Mouse (Mus musculus): ENCODE measurements around the gene Alg6.
A peak's percentile ranks its signal among the peaks of the same experiment; 100 is the strongest.

The Alg6 gene

GRCm38 (mm10) chr4:99714904-99715782, at the start of gene Alg6:
TSS of gene Alg6 (plus strand) at chr4:99715664.
- DNase-seq (ENCODE audit: extremely low spot score, low read depth, low spot score), result peak; percentile 70

DNA sequence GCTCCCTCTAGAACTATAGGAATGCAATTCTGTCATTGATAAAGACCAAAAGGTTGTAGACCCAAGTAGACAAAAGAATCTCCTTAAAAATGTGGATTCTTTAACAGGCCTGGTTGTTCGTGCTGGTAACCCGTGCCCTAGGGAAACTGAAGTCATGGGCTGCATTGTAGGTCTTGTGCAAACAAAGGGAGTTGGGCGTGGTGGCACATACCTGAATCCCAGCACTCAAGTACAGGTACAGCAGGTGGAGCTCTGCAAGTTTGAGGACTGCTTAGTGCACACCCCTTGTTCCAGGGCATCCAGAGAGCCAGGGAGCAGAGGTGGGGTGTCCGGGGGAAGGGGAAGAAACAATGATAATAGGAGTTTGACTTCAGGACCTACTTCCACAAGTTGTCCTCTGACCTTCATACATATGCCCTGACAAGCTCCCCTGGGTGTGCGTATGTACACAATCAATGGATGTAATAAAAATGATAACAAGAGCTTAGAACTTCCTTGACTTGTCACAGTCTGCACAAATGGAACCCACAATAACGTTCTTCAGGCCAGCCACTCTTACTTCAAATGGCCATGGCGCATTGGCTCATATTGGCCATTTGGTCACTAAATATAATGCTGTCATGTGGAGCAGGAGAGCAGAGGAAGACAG, 45.1 kb upstream of the Alg6 start:
- DNase-seq (ENCODE audit: extremely low spot score, low read depth, low spot score), result no peak

DNA sequence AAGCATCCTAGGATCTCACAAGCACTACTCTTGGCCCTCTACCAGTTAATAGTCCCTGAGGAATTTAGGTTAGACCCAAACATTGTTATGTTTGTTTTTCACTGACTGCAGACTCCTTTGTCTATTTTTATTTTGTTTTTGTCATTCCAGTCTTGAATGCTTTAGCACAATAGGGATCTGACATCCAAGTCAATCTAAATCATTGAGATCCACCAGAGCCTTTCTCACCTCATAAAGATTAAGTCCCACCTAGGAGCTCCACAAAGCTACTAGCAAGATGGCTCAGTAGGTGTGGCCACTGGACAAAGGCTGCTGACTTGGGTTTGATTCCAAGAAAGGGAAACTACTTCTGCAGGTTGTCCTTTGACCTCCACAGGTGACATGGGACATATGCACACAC, 40.3 kb upstream of the Alg6 start:
- no peak for DNase-seq (ENCODE audit: extremely low spot score, low read depth, low spot score)

DNA sequence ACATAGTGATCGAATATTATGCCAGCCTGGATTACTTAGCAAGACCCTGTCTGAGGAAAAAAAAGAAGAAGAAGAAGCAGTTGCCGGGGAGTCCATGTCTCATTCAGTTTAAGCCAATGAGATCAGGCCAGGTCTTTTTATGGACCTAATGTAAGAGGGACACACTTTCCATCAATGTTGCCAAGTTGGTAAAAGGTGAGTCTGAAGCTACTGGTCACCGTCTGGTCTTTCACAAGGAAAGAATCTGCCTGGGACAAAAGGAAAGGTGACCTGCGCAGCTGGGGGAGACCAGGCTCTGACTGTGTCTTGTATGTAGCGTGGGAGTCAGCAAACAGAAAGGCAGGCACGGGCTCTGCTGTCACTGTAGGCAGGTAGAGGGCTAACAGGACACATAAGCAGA, 31.5 kb upstream of the Alg6 start:
- DNase-seq (ENCODE audit: extremely low spot score, low read depth, low spot score), result no peak

- no peak for DNase-seq (ENCODE audit: extremely low spot score, low read depth, low spot score)
These were observed 29.2 kb upstream of the Alg6 start for GRCm38 (mm10) chr4:99686308-99686707.

GRCm38 (mm10) chr4:99712583-99713183, 2.8 kb upstream of the Alg6 start:
- DNase-seq (ENCODE audit: extremely low spot score, low read depth, low spot score), result no peak

- DNase-seq (ENCODE audit: extremely low spot score, low read depth, low spot score), result no peak
These were observed 1.5 kb upstream of the Alg6 start for GRCm38 (mm10) chr4:99713971-99714370.

- DNase-seq (ENCODE audit: extremely low spot score, low read depth, low spot score), result no peak
These were observed 436 bp downstream of the Alg6 start for GRCm38 (mm10) chr4:99715783-99716416.

DNA sequence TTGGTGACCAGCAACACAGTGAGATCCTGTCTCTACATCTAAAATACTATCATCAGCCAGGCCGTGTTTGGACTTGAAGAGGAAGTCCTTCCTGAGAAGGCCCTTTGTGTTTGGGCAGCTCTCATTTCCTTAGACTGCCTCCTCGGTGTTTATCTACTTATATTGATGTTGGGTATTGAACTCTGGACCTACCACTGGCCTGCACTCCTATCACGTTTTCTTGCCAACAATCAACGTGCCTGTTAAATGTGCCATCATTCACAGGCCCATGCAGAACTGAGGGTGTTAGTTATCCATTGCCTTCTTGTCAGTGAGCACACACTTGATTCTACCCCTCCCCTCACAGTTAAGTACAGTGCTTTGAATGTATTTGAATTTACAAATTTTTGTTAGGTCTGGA, 2.4 kb downstream of the Alg6 start:
- no peak for DNase-seq (ENCODE audit: extremely low spot score, low read depth, low spot score)

DNA sequence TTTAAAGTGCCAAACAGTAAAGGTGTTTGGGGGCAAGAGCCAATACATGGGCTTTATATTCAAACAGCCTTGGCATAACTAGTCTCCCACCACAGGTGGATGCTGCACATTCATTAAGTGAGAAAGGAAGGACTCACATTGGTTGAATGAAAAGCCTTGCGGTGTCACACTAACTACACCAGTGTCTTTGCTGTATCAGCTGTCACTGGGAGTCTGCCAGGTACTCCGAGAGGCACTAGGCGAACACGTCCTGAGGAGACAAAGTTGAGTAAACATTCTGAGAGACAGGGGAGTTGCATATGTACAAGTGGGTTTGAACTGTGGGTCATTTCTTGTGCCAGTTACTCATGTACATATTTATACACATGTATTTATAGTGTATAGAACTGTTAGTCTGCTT, 8.9 kb downstream of the Alg6 start:
- DNase-seq (ENCODE audit: extremely low spot score, low read depth, low spot score), result no peak

GRCm38 (mm10) chr4:99725914-99726451, 10.5 kb downstream of the Alg6 start:
- DNase-seq (ENCODE audit: extremely low spot score, low read depth, low spot score), result no peak

DNA sequence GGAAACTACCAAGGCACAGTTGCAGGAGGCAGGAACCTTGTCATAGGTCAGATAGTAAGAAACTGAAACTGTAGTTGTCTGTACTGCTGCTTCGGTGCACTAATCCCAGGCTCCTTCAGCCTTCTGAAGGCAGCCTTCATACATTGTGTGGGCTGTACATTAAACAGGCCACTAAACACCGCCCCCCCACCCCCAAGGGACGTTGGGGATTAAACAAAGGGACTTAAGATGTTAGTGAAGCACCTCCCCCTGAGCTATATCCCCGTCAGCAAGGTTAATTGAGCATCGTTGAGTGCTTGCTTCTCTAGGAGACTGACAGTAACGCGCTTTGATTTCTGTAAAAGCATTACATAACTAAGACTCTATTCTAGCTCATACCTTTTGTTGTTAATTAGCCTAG, 24.4 kb downstream of the Alg6 start:
- no peak for DNase-seq (ENCODE audit: extremely low spot score, low read depth, low spot score)

DNA sequence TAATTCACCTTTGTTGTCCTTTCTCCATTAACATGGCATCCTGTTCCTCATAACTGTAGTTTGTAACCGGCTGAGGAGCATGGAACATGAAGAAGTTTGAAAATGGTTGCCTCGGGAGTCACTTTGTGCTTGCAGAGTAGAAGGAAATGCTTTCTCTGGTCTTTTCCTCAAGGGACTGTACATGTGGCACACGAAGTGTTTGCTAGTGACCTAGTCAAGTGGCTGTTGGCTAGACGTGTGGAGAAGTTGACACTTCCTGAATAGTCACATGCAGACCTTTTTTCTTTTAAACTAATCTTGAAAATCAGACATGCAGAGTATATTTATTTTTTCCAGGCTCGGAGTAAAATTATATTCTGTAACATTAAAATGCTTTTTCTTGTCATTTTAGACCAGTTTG, 37.0 kb downstream of the Alg6 start:
- no peak for DNase-seq (ENCODE audit: extremely low spot score, low read depth, low spot score)

- DNase-seq (ENCODE audit: extremely low spot score, low read depth, low spot score), result no peak
These were observed 50.8 kb downstream of the Alg6 start for GRCm38 (mm10) chr4:99766303-99766702.

GRCm38 (mm10) chr4:99766753-99767152, 51.3 kb downstream of the Alg6 start:
- no peak for DNase-seq (ENCODE audit: extremely low spot score, low read depth, low spot score)

DNA sequence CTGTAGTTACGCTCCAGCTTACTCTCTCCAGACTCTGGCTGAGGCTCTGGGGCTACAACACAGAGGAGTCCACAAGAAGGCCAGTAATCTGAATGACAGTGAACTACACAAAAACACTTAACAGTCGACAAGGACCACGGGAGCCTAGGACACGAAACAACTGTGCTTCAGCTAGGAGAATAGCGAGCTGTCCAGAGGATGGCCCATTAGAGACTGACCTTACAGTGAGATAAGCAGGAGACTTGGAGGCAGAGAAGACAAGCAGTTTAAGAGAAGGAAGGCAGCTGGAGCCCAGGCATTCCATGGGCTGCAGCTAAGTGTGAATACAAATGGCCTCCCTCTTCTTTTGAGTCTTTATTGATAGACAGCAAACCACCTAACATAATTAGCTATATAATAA, 55.1 kb downstream of the Alg6 start:
- no peak for DNase-seq (ENCODE audit: extremely low spot score, low read depth, low spot score)

DNA sequence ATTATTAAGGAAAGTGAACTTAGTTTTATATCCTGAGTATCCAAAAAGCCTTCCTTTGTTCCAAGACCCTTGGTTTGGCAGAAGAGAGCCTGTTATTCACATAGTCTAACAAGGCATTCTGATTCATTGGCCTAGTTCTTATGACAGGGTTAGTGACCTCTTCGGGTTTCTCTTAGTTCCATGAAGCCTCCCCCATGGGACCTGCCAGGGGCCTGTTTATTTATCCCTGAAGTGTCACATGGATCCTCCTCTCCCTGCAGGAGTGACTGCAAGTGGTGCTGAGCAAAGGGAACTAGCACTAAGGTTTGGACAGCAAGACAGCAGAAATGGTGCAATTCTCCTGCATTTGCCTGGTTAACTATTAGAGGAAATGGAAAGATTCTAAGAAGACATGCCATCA, 57.6 kb downstream of the Alg6 start:
- no peak for DNase-seq (ENCODE audit: extremely low spot score, low read depth, low spot score)

DNA sequence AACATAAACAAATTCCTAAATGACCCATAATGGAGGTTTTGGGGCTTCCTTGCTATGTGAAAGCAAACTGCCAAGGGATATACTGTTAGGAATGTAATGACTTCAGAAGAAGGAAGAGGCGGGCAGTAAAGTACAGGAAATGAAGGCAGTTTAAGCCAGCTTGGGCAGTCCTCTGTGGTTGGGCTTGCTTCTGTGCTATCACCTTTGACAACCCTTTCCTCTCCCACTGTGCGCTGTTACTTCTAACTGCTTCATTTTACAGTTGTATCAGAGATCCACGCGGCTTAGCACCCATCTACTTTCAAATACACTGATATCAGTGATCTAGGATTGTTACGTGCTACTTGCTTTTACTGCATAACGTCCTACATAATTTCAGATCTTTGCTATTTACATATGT, 76.9 kb downstream of the Alg6 start:
- DNase-seq (ENCODE audit: extremely low spot score, low read depth, low spot score), result no peak
